Mouse (Mus musculus): Measurements from ENCODE around the gene Vps33a. TPM values are rescaled to one million over a fixed set of nuclear protein-coding genes. Genes with fewer than 3 reads are reported as not detected.

Gene Vps33a
- polyA plus RNA-seq (2012; ENCODE audit: low replicate concordance) = 5.2 and 14.4 TPM in 2 replicates

GRCm38 (mm10) chr5:123572357-123573186, at the start of gene Vps33a:
TSS of gene Vps33a (minus strand) at chr5:123573038.

GRCm38 (mm10) chr5:123525281-123525680, 47.6 kb downstream of the Vps33a start, which contains the start of gene Gm49027:
TSS of gene Gm49027 (minus strand) at chr5:123525488.

GRCm38 (mm10) chr5:123523692-123524392, 49.0 kb downstream of the Vps33a start, which contains the start of gene Diablo:
TSS of gene Diablo (minus strand) at chr5:123524176.

GRCm38 (mm10) chr5:123510160-123510559, 62.7 kb downstream of the Vps33a start, which contains the start of gene B3gnt4:
TSS of gene B3gnt4 (plus strand) at chr5:123510460.

GRCm38 (mm10) chr5:123489112-123489785, 83.6 kb downstream of the Vps33a start, which contains the start of the genes Lrrc43 and Il31:
TSS of gene Lrrc43 (plus strand) at chr5:123489305.
TSS of gene Il31 (minus strand) at chr5:123489489.

Other genes starting within 250 kb of the Vps33a start
- gene Bcl7a, start 229.2 kb downstream of the Vps33a start, polyA plus RNA-seq (2012; ENCODE audit: low replicate concordance) = 47.3 and 50.2 TPM in 2 replicates
- gene Mlxip, start 178.2 kb downstream of the Vps33a start, polyA plus RNA-seq (2012; ENCODE audit: low replicate concordance) = 46.9 and 53.3 TPM in 2 replicates
- not detected in 2 replicates for gene Lrrc43, start 83.7 kb downstream of the Vps33a start, polyA plus RNA-seq (2012; ENCODE audit: low replicate concordance)
- not detected in 2 replicates for gene Il31, start 83.5 kb downstream of the Vps33a start, polyA plus RNA-seq (2012; ENCODE audit: low replicate concordance)
- not detected in 2 replicates for gene B3gnt4, start 62.6 kb downstream of the Vps33a start, polyA plus RNA-seq (2012; ENCODE audit: low replicate concordance)
- gene Diablo, start 48.9 kb downstream of the Vps33a start, polyA plus RNA-seq (2012; ENCODE audit: low replicate concordance) = 3.1 and 9.1 TPM in 2 replicates
- 0.56 and 0.85 TPM in 2 replicates for gene Gm49027, start 47.5 kb downstream of the Vps33a start, polyA plus RNA-seq (2012; ENCODE audit: low replicate concordance)
- 16.2 and 23.8 TPM in 2 replicates for gene Clip1, start 111.6 kb upstream of the Vps33a start, polyA plus RNA-seq (2012; ENCODE audit: low replicate concordance)
- gene Zcchc8, start 148.1 kb upstream of the Vps33a start, polyA plus RNA-seq (2012; ENCODE audit: low replicate concordance) = 47.8 and 53.4 TPM in 2 replicates
- 5.0 and 35.3 TPM in 2 replicates for gene Rsrc2, start 176.4 kb upstream of the Vps33a start, polyA plus RNA-seq (2012; ENCODE audit: low replicate concordance)
- 0.11 and 0.75 TPM in 2 replicates for gene Kntc1, start 176.7 kb upstream of the Vps33a start, polyA plus RNA-seq (2012; ENCODE audit: low replicate concordance)